Mouse (Mus musculus) liver, embryonic 13.5 days (tissue): Measurements from ENCODE around the gene Smyd3. TPM values are rescaled to one million over a fixed set of nuclear protein-coding genes. Genes with fewer than 3 reads are reported as not detected.

Experiments
- ATAC-seq: fragments of 200-750 bp; cut with Nextera tagmentation; 2 replicates; pipeline ENCODE4 v1.8.0; 2017; ENCODE audit warnings: low read depth, mild to moderate bottlenecking, moderate number of reproducible peaks, moderate library complexity
- DNase-seq: peaks from one replicate; pipeline ENCODE4 v3.0.0; 2022
- H3K27ac ChIP-seq: fragments of 300-500 bp; sonication (generic); 2 replicates; pipeline ENCODE4 v1.5.1; 2015; ENCODE audit warnings: moderate library complexity, mild to moderate bottlenecking, inconsistent platforms
- H3K27me3 ChIP-seq: fragments of 300-500 bp; sonication (generic); 2 replicates; pipeline ENCODE4 v1.6.1; 2015; ENCODE audit warnings: mild to moderate bottlenecking, inconsistent platforms
- H3K36me3 ChIP-seq: fragments of 300-500 bp; sonication (generic); 2 replicates; pipeline ENCODE4 v1.6.1; 2015; ENCODE audit warnings: mild to moderate bottlenecking, inconsistent platforms
- H3K4me1 ChIP-seq: fragments of 300-500 bp; sonication (generic); replicated peaks from 2 replicates; pipeline ENCODE4 v1.6.1; 2015; ENCODE audit warnings: inconsistent platforms
- H3K4me2 ChIP-seq: fragments of 300-500 bp; sonication (generic); 2 replicates; pipeline ENCODE4 v1.6.1; 2015; ENCODE audit warnings: inconsistent platforms, mild to moderate bottlenecking, moderate library complexity
- H3K4me3 ChIP-seq: fragments of 300-500 bp; sonication (generic); replicated peaks from 2 replicates; pipeline ENCODE4 v1.5.1; 2015; ENCODE audit warnings: mild to moderate bottlenecking, inconsistent platforms
- H3K9ac ChIP-seq: fragments of 300-500 bp; sonication (generic); 2 replicates; pipeline ENCODE4 v1.6.1; 2015; ENCODE audit warnings: mild to moderate bottlenecking, inconsistent platforms
- H3K9me3 ChIP-seq: fragments of 300-500 bp; sonication (generic); replicated peaks from 2 replicates; pipeline ENCODE4 v1.6.1; 2016; ENCODE audit warnings: inconsistent platforms
- WGBS: fragments of 180-500 bp; shearing (Covaris S2); methylation state at CpG from one replicate; pipeline ENCODE4 v1.1.7; 2015; ENCODE audit not compliant: insufficient replicate concordance; 5-methylcytosine and 5-hydroxymethylcytosine counted together
- polyA plus RNA-seq: library from polyadenylated mRNA; unstranded; fragments of >200 nt; fragmentation: Nextera tagmentation; extraction: Ambion mirVana; gene quantifications from 2 replicates; pipeline ENCODE4 v1.2.1, GENCODE M21; 2015

Gene Smyd3
- polyA plus RNA-seq, 1 experiment from 2014 or later, result 6.6 TPM

DNA sequence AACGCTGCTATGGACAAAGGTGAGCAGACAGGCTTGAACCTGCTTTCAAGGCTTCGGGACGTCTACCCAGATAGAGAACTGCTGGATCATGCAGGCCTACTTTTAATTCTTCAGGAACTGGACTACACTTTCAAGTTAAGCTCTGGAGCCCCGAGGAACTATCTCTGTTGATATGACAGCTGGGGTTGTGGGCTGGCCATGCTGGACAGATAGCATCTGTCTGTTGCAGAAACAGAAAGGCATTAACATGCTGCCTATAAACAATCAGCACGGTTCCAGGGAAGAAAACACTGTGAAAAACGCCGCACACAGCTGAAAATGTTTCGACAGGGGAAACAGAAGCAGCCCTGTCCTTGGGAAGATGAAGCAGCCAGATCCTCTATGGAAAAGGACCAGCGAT lies 365.5 kb downstream of the Smyd3 start:
- no peak overlapping the region for H3K4me2 ChIP-seq
- H3K9ac ChIP-seq, result no peak overlapping the region
- H3K4me1 ChIP-seq, result peaks cover 25% of the 10 kb centered on the region
- H3K4me3 ChIP-seq, result no peak overlapping the region
- WGBS, result 58% methylated on average over 9 of the region's 9 CpGs
- no peak overlapping the region for H3K27ac ChIP-seq
- no peaks in the 10 kb centered on the region for H3K36me3 ChIP-seq
- no peaks in the 10 kb centered on the region for H3K27me3 ChIP-seq
- no peak for DNase-seq
- ATAC-seq, result no peak
- no peaks in the 10 kb centered on the region for H3K9me3 ChIP-seq

DNA sequence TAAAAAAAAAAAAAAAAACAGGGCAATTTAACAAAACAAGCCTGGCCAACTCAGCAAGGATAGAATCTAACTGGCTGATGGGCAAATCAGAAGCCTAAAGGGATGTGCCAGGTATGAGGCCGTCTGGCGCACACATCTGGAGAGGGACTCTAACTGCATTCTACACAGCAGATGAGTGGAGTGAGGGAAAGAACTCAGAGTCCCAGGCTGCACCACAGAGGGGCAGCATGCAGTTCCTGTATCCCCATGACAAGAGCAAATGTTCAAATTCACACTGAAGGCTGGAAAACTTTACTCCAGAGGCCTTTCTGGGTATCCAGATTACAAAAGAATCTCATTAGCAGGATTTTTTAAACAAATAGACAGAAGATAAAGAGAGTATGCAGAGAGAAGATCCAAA lies 366.6 kb downstream of the Smyd3 start:
- no peak overlapping the region for H3K4me2 ChIP-seq
- WGBS, result 76% methylated on average over 2 of the region's 2 CpGs
- DNase-seq (no peak), ATAC-seq (no peak)
- H3K36me3 ChIP-seq, result no peaks in the 10 kb centered on the region
- no peak overlapping the region for H3K9ac ChIP-seq
- peaks cover 25% of the 10 kb centered on the region for H3K4me1 ChIP-seq
- no peaks in the 10 kb centered on the region for H3K27me3 ChIP-seq
- no peak overlapping the region for H3K4me3 ChIP-seq
- no peaks in the 10 kb centered on the region for H3K9me3 ChIP-seq
- no peak overlapping the region for H3K27ac ChIP-seq

DNA sequence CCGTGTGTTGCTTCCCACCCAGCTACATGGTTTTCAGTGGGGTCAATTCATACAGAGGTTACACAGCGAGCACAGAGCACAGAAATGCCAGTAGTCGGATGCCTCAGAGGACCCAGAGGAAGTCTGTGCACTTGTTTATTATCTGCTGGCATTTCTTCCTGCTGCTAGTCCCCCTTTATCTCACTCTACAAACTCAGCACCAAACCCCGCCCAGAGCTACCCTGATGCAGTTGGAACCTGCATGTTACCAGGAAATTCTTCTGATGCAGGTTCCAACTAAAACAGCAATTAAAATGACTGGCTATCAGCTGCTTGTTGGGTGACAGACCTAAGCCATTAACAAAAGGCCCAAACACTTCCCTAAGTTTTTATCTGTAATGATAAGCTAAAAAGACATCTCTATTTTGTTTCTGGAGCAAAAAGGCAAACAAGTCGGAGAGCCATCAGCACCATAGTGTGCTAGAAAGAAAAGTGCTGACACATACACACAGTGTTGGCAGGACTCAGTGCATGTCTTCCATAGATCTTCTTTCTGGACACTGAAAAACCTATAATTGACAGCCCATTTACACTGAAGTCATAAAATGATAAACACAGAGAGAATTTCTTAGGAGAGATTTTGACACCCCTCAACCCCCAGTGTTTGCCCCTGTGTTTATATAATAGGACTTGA lies 368.2 kb downstream of the Smyd3 start:
- 24% methylated on average over 5 of the region's 5 CpGs for WGBS
- Histone ChIP-seq H3K36me3 (no peaks in the 10 kb centered on the region), H3K27me3 (no peaks in the 10 kb centered on the region), H3K9ac (no peak overlapping the region), H3K9me3 (no peaks in the 10 kb centered on the region), H3K4me3 (no peak overlapping the region), H3K4me2 (no peak overlapping the region), H3K27ac (no peak overlapping the region), H3K4me1 (peaks cover 25% of the 10 kb centered on the region)
- ATAC-seq, result peak; percentile 65
- peak; percentile 11 for DNase-seq

DNA sequence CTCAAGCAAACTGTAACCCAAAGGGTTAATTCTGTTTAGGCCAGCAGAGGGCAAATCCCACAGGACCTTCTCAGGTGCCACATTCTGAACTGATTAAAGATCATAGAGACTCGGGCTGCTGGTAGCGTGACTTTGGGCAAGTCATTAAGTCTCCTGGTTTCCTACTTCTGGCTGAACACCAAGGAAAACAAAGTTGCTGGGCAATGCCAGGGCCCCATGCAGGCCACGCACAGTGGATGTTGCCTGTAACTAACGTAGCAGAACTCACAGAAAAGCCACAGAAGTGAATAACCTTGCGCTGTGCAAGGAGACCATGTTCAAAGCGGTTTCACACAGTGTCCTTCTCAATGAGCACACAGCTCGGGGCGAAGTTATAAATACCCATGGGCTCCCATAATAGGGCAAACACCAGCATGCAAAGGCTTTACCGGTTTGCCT lies 371.1 kb downstream of the Smyd3 start:
- H3K36me3 ChIP-seq, result no peaks in the 10 kb centered on the region
- no peaks in the 10 kb centered on the region for H3K9me3 ChIP-seq
- H3K9ac ChIP-seq, result no peak overlapping the region
- H3K4me2 ChIP-seq, result no peak overlapping the region
- H3K27me3 ChIP-seq, result no peaks in the 10 kb centered on the region
- 74% methylated on average over 9 of the region's 9 CpGs for WGBS
- DNase-seq (no peak), ATAC-seq (no peak)
- H3K27ac ChIP-seq, result no peak overlapping the region
- H3K4me3 ChIP-seq, result no peak overlapping the region
- peaks cover 11% of the 10 kb centered on the region for H3K4me1 ChIP-seq

DNA sequence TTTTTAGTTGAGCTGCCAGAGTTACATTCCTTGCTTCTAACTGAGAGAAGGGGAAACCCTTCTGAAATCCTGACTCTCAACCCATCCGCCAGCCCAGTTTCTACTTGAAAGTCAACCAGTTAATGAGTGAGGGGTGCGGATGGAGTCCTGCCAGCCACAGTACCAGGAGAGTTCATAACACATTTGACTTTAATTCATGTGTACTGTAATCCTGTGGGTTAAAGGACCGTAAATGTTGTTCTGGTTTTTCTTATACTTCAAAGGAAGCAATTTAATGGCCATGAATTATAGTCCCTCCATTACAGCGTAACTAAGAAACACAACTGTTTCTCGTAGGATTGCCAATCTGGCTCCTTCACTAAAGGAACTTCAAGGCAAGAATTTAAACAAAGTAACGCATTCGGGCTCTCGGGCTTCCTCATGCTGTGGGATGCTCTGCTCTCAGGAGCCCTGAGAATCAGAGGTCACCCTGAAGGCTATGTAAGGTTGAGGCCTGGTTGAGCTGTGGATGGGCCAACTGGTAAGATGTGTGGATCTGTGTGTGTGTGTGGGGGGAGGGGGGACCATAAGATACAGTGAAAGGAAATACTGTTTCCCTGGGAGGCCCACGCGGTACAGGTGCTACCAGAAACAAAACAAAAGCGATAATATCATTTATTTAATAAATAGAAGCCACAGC lies 374.5 kb downstream of the Smyd3 start:
- DNase-seq, result no peak
- H3K4me2 ChIP-seq, result no peak overlapping the region
- no peak overlapping the region for H3K27ac ChIP-seq
- H3K4me1 ChIP-seq, result no peaks in the 10 kb centered on the region
- no peaks in the 10 kb centered on the region for H3K27me3 ChIP-seq
- H3K9ac ChIP-seq, result no peak overlapping the region
- no peak overlapping the region for H3K4me3 ChIP-seq
- 75% methylated on average over 11 of the region's 11 CpGs for WGBS
- H3K36me3 ChIP-seq, result no peaks in the 10 kb centered on the region
- no peaks in the 10 kb centered on the region for H3K9me3 ChIP-seq
- ATAC-seq, result no peak

DNA sequence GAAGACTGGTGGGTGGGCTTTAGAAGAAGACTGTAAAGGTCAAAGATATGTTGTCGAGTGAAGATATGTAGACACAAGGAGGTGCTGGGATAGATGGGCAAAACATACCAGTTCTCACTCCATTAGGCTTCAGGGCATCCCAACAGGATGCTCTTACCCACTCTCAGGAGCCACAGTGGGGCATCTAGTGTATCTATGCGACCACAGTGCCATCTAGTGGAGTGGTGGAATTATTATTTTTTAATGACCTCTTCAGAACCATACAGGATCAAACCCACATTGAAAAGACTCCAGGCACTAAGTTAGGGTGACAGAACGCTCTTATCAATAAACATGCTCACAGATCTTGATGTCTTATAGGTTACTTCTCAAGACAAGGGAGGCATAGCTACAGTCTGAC lies 375.7 kb downstream of the Smyd3 start:
- Histone ChIP-seq H3K4me2 (no peak overlapping the region), H3K27me3 (no peaks in the 10 kb centered on the region), H3K4me1 (no peaks in the 10 kb centered on the region), H3K36me3 (no peaks in the 10 kb centered on the region), H3K4me3 (no peak overlapping the region), H3K9me3 (no peaks in the 10 kb centered on the region), H3K27ac (no peak overlapping the region), H3K9ac (no peak overlapping the region)
- ATAC-seq, result 0 out of 2 replicates have a peak, but pooled peaks have one; percentile 34
- DNase-seq, result peak; percentile 8
- 20% methylated on average over 3 of the region's 3 CpGs for WGBS

DNA sequence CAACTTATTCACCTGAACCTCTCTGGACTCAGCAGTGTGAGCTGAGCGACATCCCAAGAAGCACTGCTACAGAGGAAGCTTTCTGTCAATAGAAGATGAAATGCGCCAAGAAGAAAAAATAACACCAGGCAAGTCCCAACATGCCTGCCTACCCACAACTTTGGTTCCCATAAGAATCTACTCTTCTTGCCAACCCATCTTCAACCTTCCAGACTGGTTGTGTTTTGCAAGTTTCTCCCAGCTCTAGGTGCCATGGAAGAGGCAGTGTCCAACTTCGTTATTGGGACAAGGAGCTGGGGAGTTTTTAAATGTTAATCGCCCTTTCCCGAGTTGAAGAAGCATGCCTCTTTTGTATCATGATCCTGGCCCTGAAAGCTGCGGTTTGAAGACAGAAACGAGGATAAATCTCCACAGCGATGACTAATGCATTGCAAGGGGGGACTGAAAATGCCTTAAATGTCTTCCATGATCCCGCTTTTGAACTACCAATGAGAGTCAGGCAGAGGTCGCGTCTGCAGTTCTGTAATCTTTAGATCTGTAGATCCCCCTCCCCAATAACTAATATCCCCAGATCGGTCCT lies 376.7 kb downstream of the Smyd3 start:
- no peaks in the 10 kb centered on the region for H3K36me3 ChIP-seq
- no peaks in the 10 kb centered on the region for H3K4me1 ChIP-seq
- no peak for ATAC-seq
- no peak overlapping the region for H3K4me3 ChIP-seq
- H3K9me3 ChIP-seq, result no peaks in the 10 kb centered on the region
- H3K27me3 ChIP-seq, result no peaks in the 10 kb centered on the region
- H3K27ac ChIP-seq, result no peak overlapping the region
- no peak overlapping the region for H3K9ac ChIP-seq
- no peak for DNase-seq
- H3K4me2 ChIP-seq, result no peak overlapping the region
- WGBS, result 74% methylated on average over 12 of the region's 12 CpGs

DNA sequence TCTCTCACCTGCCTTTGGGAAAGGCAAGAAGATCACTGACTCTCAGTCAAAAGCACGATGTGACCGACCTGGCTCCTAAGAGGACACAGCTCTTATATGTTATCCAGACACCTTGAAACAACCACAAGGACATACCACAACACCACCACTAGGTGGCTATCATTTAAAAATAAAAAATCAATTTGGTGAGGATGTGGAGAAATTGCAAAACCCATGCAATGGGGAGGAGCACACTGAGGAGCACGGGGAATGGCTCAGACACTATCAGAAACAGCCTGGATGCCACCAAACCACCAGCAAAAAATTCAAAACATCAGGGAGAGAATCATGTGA lies 380.7 kb downstream of the Smyd3 start:
- DNase-seq (no peak), ATAC-seq (no peak)
- Histone ChIP-seq H3K36me3 (no peaks in the 10 kb centered on the region), H3K4me1 (no peaks in the 10 kb centered on the region), H3K4me2 (no peak overlapping the region), H3K9ac (no peak overlapping the region), H3K4me3 (no peak overlapping the region), H3K27me3 (no peaks in the 10 kb centered on the region), H3K9me3 (no peaks in the 10 kb centered on the region), H3K27ac (no peak overlapping the region)
- 45% methylated on average over 3 of the region's 3 CpGs for WGBS

DNA sequence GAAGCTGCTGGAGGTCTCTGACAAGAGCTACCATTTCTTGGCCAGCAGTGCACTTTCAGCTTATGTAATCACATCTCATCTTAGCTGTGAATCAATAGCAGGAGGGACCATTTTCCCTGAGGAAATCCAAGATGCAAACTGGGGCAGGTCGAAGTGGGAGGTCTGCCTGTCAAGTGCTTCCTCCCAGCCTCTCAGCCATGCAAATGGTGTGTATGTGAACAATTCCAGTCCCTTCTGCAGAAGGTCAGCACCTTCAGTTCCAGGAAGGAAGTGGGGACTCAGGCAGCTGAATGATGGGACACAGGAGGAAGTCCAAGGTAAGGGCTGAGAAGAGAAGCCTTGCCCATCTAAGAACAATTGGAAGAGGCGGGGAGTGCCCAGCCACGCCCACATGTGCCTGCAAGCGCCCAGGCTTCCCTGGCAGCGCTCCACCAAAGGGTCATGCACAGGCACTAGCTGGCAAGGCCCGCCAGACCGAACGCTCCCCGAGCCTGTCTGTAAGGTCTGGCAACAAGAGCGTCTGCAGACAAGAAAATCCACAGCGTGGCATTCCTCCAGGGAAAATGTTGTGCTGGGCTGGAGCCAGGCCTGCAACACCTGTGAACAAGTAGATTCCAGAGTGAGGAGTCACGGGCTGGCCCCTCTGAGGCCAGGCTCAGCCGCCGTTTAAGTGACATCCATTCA lies 381.2 kb downstream of the Smyd3 start:
- Histone ChIP-seq H3K36me3 (no peaks in the 10 kb centered on the region), H3K4me2 (no peak overlapping the region), H3K4me3 (no peak overlapping the region), H3K27ac (no peak overlapping the region), H3K9me3 (no peaks in the 10 kb centered on the region), H3K27me3 (no peaks in the 10 kb centered on the region), H3K9ac (no peak overlapping the region), H3K4me1 (no peaks in the 10 kb centered on the region)
- no peak for ATAC-seq
- WGBS, result 65% methylated on average over 14 of the region's 14 CpGs
- no peak for DNase-seq

DNA sequence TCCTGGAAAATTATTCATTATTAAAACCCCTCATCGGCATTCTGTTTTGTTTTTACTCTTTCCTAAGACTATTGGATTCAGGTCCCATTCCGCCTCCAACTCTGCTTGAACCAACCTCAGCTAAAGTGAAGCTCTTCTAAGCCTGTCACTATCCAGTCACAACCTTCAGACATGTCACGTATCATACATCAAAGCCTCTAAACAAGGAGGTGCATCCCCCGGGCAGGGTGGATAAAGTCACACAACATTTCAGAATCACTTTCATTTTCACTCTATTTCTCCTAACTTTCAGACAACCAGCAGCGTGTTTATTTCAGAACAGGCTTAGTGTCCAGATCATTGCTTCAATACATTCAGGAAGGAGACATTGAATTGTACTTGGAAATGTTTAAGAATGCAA lies 387.8 kb downstream of the Smyd3 start:
- H3K36me3 ChIP-seq, result no peaks in the 10 kb centered on the region
- ATAC-seq (no peak), DNase-seq (no peak)
- no peak overlapping the region for H3K27ac ChIP-seq
- no peaks in the 10 kb centered on the region for H3K27me3 ChIP-seq
- no peaks in the 10 kb centered on the region for H3K9me3 ChIP-seq
- no peak overlapping the region for H3K9ac ChIP-seq
- no peak overlapping the region for H3K4me3 ChIP-seq
- no peaks in the 10 kb centered on the region for H3K4me1 ChIP-seq
- 74% methylated on average over 5 of the region's 5 CpGs for WGBS
- no peak overlapping the region for H3K4me2 ChIP-seq

DNA sequence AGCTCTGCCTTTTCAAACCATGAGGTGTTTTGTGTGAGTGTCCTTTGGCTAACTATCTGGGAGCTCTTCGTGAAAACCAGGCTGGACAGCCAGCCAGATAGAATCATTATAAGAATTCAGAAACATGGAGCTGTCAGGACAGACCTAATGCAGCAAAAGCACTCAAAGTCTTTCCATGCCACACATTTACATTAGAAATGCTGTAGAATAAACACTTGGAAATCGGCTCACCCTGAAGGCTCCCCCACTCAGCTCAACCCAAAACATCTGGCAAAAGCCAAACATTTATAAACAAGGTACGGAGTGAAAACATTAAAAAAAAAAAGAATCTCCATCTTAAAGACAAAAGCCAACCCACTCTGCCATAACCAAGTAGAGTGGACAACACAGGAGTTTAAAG lies 391.6 kb downstream of the Smyd3 start:
- Histone ChIP-seq H3K4me2 (no peak overlapping the region), H3K27me3 (no peaks in the 10 kb centered on the region), H3K9me3 (no peaks in the 10 kb centered on the region), H3K9ac (no peak overlapping the region), H3K4me1 (no peaks in the 10 kb centered on the region), H3K4me3 (no peak overlapping the region), H3K27ac (no peak overlapping the region), H3K36me3 (no peaks in the 10 kb centered on the region)
- ATAC-seq (no peak), DNase-seq (no peak)
- 62% methylated on average over 3 of the region's 3 CpGs for WGBS
